Mouse (Mus musculus): Measurements from ENCODE around the gene Tmem131l.

Gene Tmem131l

DNA sequence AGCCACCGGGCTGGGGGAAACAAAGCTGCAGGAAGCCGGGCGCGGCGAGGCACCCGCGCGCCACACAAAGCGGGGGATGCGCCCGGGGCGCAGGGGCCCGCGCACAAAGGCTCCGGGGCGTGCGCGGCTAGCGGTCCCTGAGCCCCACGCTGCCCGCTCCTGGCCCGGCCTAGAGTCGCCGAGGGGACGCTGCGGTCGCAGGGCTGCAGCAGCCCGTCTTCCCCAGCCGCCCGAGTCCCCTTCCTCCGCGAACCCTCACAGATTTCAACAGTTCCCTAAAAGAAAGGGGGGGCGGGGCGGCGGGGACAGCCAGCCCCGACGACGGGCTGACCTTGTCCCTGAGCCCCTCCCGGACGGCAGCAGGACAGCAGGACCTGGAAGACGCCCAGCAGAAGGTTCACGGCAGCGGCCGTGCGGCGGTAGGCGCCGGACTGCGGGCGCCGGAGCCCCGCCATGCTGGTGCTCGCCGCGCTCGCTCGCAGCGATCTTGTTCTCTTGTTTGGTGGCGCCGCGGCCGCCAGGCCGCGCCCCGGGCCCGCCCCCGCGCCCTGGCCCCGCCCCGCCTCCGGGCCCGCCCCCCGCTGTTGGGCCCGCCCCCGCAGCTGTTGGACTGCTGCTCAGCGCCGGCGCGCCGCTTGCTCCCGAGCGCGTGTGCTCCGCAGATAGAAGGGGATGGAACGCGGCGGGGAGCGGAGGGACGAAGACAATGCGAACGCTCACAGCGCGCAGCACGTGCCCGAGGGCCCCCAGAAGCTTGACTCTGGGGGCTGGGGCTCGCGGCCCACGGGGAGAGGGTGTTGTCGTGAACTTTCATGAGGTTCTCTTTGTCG, at the start of gene Tmem131l:
TSS of gene Tmem131l (minus strand) at position 530 of the 830 bp plus-strand sequence.
- in situ Hi-C loops (cut with MseI, MboI) = no loop called here

DNA sequence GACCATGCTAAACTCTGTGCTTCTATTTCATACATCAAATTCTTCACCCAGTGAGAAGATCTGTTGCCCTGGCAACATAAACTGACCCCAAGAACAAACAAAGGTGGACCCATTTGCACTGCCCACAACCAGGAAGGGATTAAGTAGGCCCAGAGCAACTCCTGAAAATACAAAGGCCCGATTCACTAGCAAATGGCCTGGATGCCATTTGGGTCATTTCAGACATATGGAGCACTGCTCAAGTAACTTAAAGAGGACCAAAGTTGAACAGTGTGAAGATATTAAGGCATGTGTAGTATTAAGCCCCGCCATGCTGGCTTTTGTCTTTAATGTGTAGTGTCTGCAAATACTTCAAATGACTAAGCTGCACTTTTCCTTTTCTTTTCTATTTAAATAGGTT, 46.9 kb upstream of the Tmem131l start:
- in situ Hi-C loops (cut with MseI, MboI) = no loop called here

- in situ Hi-C loops (cut with MseI, MboI) = no loop called here
Measured at GRCm38 (mm10) chr3:84086337-84086736, 46.4 kb upstream of the Tmem131l start.

DNA sequence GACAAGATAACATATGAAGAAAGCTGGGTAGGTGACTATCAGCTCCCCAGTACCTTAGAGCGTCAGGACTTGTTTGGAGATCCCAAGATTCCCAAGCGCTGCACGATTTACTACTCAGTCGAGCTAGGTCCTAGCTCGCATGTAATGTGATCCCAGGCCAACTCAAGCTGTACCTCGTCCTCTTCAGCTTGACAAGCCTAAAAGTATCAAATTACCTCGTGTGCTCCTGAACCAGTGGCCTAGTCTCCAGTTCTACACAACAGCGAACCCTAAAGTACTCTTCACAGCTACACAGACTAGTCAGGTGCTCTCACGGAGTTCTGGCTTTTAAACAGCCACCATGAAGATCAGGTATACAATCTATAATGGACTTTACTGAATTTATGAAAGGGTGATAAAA, 45.5 kb upstream of the Tmem131l start:
- in situ Hi-C loops (cut with MseI, MboI) = no loop called here

- in situ Hi-C loops (cut with MseI, MboI) = no loop called here
Measured at GRCm38 (mm10) chr3:84081208-84081722, 41.3 kb upstream of the Tmem131l start.

- in situ Hi-C loops (cut with MseI, MboI) = no loop called here
Measured at GRCm38 (mm10) chr3:84080074-84080473, 40.1 kb upstream of the Tmem131l start.

GRCm38 (mm10) chr3:84077505-84077904, 37.5 kb upstream of the Tmem131l start:
- in situ Hi-C loops (cut with MseI, MboI) = no loop called here

GRCm38 (mm10) chr3:84076543-84077332, 36.8 kb upstream of the Tmem131l start:
- in situ Hi-C loops (cut with MseI, MboI) = no loop called here

GRCm38 (mm10) chr3:84075516-84075915, 35.5 kb upstream of the Tmem131l start:
- in situ Hi-C loops (cut with MseI, MboI) = no loop called here

DNA sequence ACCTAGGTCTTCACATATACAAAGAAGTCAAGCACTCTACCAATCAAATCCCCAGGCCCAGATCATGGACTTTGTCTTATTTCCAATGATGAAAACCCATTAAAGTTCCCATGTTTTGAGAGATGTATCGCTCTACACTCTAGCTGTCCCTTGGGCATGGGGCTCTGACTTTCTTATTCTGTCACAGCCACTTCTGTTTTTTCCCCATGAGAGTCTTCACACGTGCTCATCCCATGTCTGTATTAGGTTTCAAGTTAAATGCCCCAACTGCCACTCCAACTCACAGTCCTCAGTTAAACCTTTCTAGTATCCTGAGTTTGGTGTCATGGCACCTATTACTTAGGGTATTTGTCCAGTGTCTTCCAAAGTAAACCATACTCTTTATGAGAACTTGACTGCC, 34.8 kb upstream of the Tmem131l start:
- in situ Hi-C loops (cut with MseI, MboI) = no loop called here

- in situ Hi-C loops (cut with MseI, MboI) = no loop called here
Measured at GRCm38 (mm10) chr3:84071641-84072040, 31.7 kb upstream of the Tmem131l start.

- in situ Hi-C loops (cut with MseI, MboI) = no loop called here
Measured at GRCm38 (mm10) chr3:84070811-84071210, 30.8 kb upstream of the Tmem131l start.

GRCm38 (mm10) chr3:84068831-84069709, 29.1 kb upstream of the Tmem131l start:
- in situ Hi-C loops (cut with MseI, MboI) = no loop called here

- in situ Hi-C loops (cut with MseI, MboI) = no loop called here
Measured at GRCm38 (mm10) chr3:84065825-84066224, 25.9 kb upstream of the Tmem131l start.

- in situ Hi-C loops (cut with MseI, MboI) = no loop called here
Measured at GRCm38 (mm10) chr3:84063369-84063914, 23.5 kb upstream of the Tmem131l start.

- in situ Hi-C loops (cut with MseI, MboI) = no loop called here
Measured at GRCm38 (mm10) chr3:84061523-84062453, 21.8 kb upstream of the Tmem131l start.

- in situ Hi-C loops (cut with MseI, MboI) = no loop called here
Measured at GRCm38 (mm10) chr3:84060946-84061345, 21.0 kb upstream of the Tmem131l start.

DNA sequence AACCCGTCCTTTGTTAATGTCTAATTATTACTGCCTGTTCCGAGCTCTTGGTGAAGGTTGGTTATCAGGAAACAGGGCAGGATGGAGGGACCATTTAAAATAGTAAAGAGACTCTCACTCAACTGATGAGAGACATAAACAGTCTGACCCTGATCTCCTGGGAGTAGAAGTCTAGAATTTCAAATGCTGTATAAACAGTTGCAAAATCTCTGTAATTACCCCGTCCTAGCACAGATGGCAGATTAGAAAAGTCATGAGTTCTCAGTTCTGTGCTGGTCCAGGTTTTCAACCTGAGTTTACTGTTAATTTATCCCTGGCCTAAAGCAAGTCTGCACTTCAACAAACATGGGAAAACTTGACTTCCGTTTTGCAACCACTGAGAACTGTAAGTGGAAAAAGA, 20.2 kb upstream of the Tmem131l start:
- in situ Hi-C loops (cut with MseI, MboI) = no loop called here

GRCm38 (mm10) chr3:84059676-84060075, 19.7 kb upstream of the Tmem131l start:
- in situ Hi-C loops (cut with MseI, MboI) = no loop called here

DNA sequence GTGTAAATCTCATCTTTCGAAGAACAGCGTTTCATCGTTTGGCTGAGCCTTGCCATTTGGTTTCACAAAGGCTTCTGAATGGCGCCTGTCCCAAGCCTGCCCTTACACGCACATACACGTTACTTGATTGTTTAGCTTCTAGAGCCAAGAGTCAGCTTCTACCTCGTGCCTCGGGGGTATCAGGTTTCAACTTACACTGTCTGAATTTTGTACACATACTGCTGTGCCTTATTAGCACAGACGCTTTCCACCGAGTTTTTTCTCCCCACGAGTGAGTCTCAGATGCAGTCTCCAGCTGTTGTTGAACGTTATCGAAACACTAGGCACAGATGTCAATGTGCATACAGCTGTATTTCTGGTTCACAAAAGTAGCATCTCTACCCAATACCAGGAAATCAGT, 19.3 kb upstream of the Tmem131l start:
- in situ Hi-C loops (cut with MseI, MboI) = no loop called here
